Mouse (Mus musculus) retina, embryonic 14.5 days (tissue): ENCODE measurements at regions not wholly inside any gene's neighbourhood (a gene's known extent, or its start where the extent isn't known, plus 50 kb on each side); places are given as distances from the start of the nearest gene placed in this dataset.

Experiments
- DNase-seq: peaks from one replicate; pipeline ENCODE4 v3.0.0-alpha.2; 2015; ENCODE audit warnings: low spot score

DNA sequence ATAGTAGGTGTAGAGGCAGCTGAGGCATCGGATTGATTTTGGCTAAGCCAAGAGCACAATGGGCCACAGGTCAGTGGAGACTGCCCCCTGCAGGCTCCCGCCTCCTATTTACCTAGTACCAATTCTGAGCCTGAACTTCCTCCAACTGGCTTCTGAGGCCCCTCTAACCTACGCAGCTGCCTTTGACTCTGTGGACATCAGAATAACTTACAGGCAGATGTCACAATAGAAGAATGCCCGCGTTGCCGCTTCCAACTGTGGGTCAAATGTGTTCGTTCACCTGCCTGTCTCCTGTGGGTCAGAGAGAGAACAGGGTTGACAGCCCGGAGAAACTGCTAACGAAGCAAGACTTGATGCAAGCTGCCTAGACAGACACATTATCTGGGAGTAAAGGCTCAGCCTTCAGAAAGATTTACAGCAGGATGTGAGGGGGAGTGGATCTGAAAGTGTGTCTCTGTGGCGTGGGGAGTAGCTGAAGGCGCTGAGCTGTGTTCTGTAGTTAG lies 153.2 kb downstream of the Gm10260 start:
- peak; percentile 77 for DNase-seq

DNA sequence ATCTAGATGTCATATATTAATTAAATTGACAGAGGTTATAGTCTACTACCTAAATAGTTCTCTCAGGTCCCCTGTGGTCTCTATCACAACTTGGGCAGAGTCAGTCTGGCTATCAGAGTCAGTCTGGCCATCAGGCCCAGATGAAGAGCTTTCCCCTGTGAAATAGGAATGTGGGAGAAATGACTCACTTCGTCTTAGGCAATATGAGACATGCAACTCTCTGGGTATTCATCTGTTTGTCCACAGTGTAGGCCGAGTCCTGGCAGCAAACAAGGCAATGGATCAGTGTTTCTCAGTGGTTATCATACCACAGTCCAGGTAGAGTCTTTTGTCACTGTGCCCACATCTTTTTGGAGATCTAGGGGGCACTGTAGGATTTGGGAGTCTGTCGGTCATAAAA lies 156.0 kb downstream of the Gm10260 start:
- no peak for DNase-seq

DNA sequence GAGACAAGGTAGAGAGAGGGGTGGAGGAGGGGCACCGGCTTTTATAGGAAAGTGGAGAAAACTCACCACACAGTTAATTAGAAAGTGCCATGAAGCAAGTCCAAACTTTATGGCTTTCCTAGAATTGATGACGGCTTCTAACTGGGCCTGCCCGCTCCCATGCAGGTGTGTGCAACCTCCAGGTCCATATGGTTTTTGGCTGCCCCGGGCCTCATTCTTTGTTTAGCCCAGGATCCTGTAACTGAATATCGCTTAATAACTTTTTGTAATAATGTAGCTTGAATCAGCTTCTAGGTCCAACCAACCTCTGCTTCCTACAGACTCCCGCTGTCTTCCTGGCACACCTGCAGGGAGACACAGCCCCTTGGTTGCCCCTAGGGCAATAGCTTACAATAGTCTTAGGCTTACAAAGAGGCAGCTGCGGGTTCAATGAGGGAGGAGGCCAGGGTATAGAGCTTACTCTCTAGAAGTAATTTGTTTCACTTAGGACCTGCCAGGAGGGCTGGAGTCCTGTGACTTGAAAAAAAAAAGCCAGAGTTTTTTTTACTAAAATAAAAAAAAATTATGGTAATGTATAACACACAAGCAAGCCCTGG lies 159.2 kb downstream of the Gm10260 start:
- no peak for DNase-seq

DNA sequence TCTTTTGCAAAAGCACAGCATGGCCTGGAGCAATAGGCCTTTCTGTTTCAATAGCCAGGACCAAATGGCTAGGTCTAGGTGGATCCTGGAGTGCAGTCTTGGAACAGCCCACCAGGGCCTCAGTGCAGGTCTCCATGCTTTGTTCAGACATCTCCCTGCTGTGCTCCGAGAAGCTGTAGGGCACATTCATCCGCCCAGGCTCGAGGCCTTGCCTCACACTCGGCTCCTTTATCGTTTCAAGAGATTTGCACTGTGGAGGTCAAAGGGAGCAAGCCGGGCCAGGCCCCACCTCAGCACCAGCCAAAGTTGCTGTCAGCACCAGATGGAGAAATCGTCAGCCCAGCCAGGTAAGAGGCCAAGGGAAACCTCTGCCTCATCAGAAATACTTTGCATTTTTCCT lies 160.3 kb downstream of the Gm10260 start:
- DNase-seq = no peak

DNA sequence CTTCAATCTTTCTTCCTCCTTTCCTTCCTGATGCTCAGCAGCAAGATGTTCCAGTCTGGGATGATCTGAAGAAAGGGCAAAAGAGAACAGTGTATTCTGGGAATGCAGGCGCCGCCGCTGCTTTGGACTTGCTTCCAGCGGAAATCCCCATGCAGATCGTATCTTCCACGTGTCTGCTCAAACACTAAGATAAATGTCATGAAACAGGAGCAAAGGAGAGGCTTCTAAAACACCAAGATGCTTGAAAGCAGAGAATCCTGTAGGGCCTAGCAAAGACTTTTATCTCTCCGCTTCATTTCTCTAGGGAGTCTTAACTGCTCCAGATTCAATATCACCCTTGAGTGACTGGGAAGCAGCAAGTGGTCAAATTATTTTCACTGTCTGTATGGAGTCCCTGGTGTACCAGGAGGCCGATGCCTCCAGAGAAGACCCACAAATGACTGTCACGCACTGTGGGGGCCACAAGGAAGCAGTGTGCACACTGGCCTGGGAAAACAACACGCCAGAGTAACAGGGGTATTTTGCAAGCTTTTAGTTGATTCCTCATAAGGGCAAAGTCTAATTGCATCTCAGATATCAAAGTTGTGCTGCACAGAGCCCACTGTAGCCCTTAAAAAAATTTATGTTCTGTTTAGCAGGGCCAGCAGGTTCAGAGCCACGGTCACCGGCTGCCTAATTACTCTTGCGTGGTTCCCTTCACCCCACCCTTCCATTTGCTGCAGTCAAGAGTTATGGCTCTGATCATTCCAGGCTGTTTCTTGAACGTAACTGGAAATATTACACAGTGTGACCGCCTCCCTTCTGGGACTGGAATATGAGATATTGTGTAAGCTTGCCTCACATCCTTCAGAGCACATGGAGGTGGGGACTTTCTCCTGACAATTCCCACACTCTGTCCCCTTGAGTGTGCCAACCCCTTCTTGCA lies 161.7 kb downstream of the Gm10260 start:
- DNase-seq = no peak

DNA sequence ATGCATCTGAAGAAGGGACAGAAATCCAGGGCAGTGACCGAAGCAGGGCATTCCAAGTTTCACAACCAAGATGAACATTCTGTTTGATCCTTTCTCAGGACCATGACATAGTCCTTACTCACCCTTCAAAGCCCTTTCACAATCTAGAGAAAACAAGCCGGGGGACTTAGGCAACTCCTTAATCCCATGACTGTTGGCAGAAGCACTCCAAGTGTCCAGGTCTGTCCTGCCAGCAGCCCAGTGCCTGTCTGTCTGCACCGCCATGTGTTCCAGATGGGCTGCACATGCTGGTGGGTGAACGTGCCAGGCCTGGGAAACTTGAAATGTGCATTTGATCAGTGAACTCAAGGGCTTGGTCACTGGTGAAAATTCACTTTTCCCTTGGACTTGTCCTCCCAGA lies 165.6 kb downstream of the Gm10260 start:
- DNase-seq = no peak

DNA sequence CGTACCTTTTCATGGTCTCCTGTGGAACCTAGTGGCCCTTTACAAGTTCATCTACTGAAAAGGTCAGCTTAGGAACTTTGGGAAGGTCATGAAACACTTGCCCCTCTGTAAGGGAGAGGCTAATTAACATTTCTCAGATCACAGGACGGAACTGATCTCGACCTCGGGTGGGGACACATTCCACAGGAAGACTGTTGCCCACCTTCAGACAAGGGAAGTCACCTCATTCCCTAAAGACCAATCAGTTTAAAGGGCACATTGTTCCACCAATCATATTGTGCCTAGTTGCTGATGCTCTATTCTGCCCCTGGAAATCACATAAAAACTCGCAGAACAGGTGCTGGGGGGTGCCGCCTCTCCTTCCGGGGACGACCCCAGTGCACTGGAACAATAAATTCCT lies 170.8 kb downstream of the Gm10260 start:
- no peak for DNase-seq

DNA sequence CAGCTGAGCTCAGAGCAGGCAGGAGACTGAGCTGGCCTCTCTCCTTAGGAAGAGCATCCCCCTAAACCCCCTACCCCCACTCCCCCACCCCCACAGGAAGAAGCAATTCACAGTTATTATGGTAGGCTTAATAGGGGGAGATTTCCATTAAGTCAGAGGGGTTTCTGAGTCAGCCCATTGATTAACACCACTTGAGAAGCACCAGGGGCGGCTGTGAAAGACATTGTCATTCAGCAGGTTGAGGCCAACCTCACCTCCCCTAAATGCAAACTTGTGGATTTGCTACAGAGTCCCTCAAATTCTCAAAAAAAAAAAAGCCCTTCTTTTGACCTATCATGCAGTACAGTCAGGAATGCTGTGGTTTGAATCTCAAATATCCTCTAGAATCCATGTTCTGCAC lies 172.3 kb downstream of the Gm10260 start:
- DNase-seq = no peak

DNA sequence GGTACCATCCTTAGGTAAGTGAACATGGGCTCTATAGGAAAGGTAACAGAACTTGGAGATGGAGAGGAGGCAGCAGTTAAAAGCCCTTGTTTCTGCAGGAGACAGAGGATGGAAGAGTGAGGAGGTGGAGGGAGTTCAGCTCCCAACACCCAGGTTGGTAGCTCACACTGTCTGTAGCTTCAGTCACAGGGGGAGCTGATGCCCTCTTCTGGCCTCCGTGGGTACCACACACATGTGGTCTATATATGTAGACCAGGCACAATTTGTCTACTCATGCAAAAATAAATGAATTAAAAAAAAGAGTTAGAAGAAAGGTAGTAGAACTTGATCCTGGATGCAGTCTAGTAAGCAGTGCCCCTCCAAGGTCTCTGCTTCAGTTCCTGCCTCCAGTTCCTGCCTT lies 173.3 kb downstream of the Gm10260 start:
- DNase-seq = no peak

DNA sequence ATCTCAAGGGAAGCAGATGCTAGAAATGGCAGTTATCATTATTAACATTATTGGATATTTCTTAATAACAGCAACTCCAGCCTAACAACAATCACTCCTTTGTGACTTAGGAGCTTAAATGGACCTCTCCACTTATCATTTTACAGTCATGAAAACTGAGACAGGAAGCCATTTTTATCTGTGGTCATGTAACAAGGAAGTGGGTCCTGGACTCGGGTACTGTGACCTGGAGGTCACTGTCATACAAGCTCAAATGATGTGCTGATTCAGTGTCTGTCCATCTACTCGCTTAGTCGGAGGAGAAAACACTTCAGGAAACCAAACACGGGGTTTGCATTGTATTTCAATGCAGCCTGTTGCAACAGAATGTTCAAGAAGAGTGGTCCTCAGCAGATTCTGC lies 176.4 kb downstream of the Gm10260 start:
- no peak for DNase-seq

DNA sequence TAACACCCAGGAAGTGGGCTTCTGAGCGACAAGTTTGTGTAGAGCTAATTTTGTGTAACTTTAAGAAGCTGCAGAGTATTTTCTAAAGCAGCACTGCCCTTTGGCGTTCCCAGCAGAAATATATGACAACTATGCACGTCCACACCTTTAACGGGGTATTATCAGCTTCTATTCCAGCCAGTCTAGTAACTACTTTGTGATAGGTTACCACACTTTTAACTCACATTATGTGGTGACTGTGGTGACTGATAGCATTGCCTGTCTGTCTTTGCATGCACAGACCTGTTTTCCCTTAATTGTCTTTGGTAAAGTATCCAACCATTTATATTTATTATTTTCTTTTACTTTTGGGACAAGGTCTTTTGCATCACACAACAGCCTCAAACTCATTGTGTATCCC lies 179.1 kb downstream of the Gm10260 start:
- no peak for DNase-seq

DNA sequence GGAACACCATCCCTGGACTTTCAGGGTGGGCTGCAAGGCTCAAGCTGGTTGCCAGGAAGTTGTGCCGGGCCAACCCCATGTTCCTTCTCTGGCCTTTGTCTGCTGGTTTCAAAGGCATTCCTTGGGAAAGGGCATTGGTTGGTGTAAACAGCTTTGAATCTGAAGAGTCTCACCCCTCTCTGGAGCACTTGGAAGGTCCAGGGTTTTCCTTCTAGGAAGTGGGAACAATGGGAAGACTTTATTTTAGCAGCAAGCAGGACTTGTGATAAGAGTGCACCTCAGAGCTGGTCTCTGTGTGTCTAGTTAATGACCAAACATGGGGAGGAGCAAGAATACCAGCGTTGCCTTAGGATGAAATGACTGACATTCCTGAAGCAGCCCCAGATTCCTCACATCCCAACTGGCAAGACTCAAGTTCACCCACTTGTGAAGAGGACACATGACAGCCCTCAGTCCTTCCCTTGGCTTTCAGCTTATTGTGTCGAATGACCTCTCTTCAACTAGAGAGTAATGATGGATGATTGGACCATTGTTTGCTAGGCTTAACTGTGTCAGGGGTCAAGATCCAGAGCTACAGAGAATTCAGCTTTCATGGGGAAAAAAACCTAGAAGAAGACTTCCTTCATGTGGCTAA lies 180.1 kb downstream of the Gm10260 start:
- DNase-seq = peak; percentile 55

DNA sequence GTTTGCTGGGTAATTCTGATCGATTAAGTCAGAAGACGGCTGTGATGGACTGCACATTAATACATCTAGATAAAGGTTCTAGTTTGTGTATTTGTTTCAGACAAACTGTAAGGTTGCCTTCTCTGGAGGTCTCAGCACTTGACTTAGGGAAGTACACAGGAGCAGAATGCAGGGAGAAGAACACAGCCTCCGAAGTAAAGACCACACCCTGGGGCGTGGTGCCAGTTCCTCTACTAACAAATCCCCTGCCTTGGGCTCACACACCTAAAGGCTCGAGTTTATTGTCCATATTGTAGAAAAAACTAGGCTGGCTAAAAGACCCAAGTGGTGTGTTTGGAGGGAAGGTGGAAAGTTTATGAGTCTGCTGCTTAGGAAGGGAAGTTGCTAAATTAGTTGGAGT lies 181.8 kb downstream of the Gm10260 start:
- no peak for DNase-seq

DNA sequence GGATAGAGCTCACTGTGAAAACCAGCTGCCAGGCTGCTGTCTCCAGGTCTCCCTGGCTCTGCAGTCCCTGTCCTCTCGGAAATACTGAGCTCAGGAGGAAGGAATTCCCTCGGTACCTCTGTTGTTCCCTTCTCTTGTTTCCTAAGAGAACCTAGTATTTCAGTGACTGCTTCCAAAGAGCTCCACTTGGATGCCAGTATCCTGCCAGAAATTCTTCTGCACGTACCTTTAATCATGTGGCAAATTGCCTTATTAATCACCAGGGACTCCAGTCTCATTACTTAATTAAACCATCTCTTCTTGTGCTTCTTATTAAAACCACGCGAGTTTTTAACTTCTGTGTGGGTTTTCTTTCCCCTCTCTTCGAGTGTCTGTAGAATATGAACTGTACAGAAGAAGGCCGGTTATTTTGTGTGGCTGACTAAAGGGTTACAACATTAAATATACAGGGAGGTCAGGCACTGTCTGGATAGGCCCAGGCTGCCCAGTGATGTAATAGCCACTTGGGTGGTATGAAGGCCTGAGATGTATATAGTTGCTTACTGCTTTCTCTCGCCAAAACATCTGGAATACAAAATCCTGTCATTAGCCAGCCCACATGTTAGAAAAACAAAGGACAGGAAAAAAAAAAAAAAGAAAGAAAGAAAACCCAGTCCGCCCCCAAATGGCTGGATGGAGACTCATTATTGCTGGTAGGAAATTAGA lies 183.2 kb downstream of the Gm10260 start:
- DNase-seq = no peak

DNA sequence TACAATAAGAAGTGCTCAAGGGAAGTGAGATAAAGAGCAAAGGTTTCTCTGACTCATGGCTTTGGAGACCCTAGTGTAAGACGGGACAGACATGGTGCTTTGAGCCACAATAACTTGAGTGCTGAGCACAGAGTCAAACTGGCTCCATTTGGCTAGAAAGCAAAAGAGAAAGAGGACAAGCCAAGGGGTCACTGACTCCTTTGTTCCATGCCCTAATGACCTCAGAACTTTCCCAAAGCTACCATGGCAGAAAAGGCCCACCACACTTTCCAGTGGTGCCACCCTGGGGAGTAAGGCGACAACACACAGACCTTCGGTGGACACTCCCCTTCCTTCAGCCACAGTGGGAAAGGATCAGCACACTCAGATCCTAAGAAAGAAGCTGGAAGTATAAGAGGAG lies 186.8 kb downstream of the Gm10260 start:
- no peak for DNase-seq

DNA sequence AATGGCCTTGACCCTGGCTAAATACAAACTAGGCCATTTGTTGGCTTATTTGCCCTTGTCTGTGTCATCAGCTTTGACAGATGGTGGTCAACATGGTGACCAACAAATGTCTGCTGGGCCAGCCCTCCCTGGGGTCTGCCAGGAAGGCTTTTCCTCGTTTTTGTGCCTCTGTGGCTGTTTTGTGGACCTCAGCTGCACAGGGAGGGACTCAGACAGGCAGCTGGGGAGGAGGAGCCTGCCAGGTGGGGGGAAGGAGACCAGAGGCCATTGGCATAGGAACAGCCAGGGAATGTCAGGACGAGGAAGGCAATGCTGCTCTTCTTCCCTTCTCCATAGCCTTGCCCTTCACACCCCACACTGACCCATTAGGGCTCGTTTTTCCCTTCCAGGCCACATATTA lies 188.1 kb downstream of the Gm10260 start:
- peak; percentile 28 for DNase-seq

DNA sequence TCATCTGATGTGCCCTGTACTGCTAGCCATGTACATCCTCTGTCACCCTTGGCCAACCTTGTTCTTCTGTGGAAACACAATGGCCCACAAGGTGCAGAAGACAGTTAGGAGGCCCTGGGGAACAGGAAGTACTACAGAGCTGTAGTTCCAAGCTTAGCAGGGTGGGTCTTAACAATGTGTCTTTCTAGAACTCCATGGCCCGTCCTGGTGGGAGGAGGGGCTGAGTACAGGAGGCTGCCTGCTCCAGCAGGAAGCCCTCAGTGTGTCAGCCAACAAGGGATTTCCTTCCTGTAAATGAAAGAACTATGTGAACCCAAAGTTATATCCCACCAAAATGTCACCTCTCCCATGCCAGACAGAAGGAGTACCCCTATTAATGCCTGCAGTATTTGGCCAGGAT lies 190.4 kb downstream of the Gm10260 start:
- DNase-seq = no peak

DNA sequence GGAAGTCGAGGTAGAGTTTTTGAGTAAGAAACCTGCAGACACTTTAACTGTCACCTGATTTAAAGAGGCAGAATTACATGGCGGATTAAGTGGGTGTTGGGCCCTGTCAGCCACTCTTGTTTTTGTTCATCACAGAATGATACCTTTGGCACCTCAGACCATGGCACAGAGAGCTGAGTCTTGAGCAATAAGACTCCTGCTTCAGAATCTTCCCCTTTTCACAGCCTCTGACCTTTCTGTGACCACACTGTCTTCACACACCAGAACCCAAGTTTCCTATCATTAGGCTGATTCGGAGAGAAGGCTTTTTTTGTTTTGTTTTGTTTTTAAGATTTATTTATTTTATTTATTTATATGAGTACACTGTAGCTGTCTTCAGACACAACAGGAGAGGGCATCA lies 192.8 kb downstream of the Gm10260 start:
- no peak for DNase-seq

DNA sequence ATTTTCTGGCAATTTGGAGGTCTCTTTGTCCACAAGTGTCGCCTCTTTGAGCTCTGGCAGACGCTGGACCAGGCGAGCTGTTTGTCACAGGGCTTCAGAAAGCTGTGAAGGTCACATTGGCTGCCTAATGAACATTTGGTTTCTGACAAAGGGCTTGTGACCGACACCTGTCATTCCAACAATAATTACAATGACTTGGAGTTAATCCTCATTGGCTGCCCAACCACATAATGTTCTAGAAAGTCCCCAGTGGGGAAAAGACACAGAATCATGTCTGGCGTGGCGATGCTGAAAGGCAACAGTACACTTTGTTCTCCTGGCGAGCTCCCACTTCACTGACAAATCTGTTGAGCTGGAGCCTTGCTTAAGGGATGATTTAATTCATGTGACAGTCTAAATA lies 194.4 kb downstream of the Gm10260 start:
- no peak for DNase-seq

DNA sequence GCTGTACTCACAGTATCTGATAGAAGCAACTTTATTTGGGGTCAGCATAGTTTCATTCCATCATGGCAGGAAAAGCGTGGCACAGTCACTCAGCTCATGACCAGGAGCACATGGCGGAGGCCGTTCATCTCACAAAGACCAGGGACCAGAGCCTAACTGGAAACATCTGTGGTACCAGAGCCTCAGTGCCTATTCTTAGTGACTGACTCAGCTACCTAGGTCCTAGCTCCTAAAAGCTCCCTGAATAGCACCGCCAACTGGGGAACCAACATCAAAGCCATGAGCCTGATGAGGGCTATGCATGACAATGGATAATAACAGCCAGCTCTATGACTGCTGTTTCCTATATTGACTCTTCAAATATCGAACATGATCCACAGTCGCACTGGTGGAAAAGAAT lies 198.2 kb downstream of the Gm10260 start:
- DNase-seq = no peak

DNA sequence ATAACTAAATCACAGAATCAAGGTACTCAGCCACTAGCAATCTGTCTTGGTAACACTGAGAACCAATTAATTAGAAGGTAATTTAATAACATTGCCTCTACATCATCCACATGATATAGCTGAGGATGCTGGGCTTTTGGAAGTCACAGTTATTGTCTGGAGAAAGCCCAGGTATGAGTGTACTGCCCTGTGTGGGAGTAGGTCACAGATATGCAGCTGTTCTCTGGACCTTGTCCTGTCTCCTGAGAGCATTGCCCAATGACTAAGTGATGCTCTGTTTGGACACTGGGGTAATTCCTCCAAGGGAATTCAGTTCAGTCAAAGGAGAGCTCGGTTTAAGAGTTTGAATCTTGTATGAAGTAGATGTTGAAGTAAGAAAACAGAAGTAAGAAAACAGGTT lies 199.6 kb downstream of the Gm10260 start:
- no peak for DNase-seq

DNA sequence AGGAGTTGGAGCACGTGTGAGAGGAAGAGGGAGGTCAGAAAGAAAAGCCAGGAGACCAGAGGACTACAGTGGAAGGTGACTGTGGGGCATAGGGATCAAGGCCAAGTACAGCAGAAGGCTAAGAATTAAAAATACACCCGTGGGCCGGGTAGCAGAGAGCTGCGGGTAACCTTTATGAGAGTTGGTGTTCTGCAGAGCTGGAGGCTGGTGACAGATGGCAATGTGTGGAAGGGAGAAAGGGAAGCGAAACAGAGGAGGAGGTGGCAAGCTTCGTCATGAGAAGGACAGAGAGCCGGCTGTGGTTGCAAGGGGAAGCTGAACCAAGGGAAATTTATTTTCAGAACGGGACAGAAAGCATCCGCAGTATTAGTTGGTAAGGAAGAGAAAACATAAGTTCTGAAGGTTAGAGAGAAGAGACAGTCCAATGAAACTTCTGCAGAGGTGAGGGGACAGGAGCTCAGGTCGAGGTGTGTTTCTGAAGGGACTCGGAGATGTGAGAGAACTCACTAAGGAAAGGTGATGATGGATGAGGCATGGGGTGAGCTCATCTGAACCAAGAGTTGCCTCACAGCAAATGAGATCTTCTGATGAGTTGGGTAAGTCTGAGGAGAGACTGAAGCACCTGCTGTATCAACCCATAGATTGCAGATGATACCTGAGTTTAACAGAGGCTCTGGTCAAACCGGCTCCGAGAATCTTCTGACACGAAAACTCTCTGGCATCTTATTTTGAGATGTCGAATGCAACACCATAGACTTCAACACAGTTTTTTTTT lies 200.6 kb downstream of the Gm10260 start:
- no peak for DNase-seq
